Mouse (Mus musculus) liver, embryonic 14.5 days (tissue): ENCODE data around the gene Negr1. TPM values are rescaled to one million over a fixed set of nuclear protein-coding genes. Genes with fewer than 3 reads are reported as not detected.

Experiments
- ATAC-seq: fragments of 200-750 bp; cut with Nextera tagmentation; 2 replicates; pipeline ENCODE4 v1.8.0; 2017; ENCODE audit warnings: moderate number of reproducible peaks, mild to moderate bottlenecking, moderate library complexity; ENCODE audit not compliant: insufficient read depth
- DNase-seq, 3 experiments: peaks; one replicate each; pipeline ENCODE4 v3.0.0-alpha.2; 2012 to 2013; ENCODE audit warnings: low read depth in 3 of 3, low spot score in 3 of 3
- H3K27ac ChIP-seq: fragments of 300-500 bp; sonication (generic); 2 replicates; pipeline ENCODE4 v1.5.1; 2014; ENCODE audit warnings: moderate library complexity, mild to moderate bottlenecking, control low read depth, inconsistent platforms
- H3K27me3 ChIP-seq: fragments of 300-500 bp; sonication (generic); 2 replicates; pipeline ENCODE4 v1.6.1; 2014; ENCODE audit warnings: mild to moderate bottlenecking, low read length, moderate library complexity; ENCODE audit not compliant: control insufficient read depth, insufficient read depth
- H3K36me3 ChIP-seq: fragments of 300-500 bp; sonication (generic); replicated peaks from 2 replicates; pipeline ENCODE4 v1.6.1; 2014; ENCODE audit warnings: low read depth; ENCODE audit not compliant: control insufficient read depth, insufficient read depth
- H3K4me1 ChIP-seq, 2 experiments: fragments of 200-500 bp in 1 of 2; fragments of 300-500 bp in 1 of 2; sonication (generic) in 1 of 2; replicated peaks; 2 replicates each; pipeline ENCODE4 v1.6.1; 2012 to 2014; ENCODE audit warnings: antibody characterized with exemption in 1 of 2, inconsistent platforms in 1 of 2, low read length in 1 of 2; ENCODE audit not compliant: control insufficient read depth in 2 of 2, insufficient read depth in 2 of 2
- H3K4me2 ChIP-seq: fragments of 300-500 bp; sonication (generic); 2 replicates; pipeline ENCODE4 v1.6.1; 2014; ENCODE audit warnings: low read depth, mild to moderate bottlenecking, control low read depth, moderate library complexity
- H3K4me3 ChIP-seq, 2 experiments: fragments of 200-500 bp in 1 of 2; fragments of 300-500 bp in 1 of 2; sonication (generic) in 1 of 2; 2 replicates each; pipeline ENCODE4 v1.5.1; 2012 to 2014; ENCODE audit warnings: low read depth in 2 of 2, low read length in 2 of 2, mild to moderate bottlenecking in 2 of 2, control low read depth in 1 of 2, inconsistent platforms in 1 of 2, moderate library complexity in 1 of 2; ENCODE audit not compliant: insufficient read depth in 1 of 2
- H3K9ac ChIP-seq: fragments of 300-500 bp; sonication (generic); replicated peaks from 2 replicates; pipeline ENCODE4 v1.6.1; 2014; ENCODE audit warnings: mild to moderate bottlenecking, control low read depth, moderate library complexity
- H3K9me3 ChIP-seq: fragments of 300-500 bp; sonication (generic); 2 replicates; pipeline ENCODE4 v1.6.1; 2016; ENCODE audit warnings: low read length, mixed read lengths; ENCODE audit not compliant: control insufficient read depth
- CTCF ChIP-seq: IDR thresholded peaks from 2 replicates; pipeline ENCODE4 v1.5.1; 2016; ENCODE audit warnings: antibody characterized with exemption, low read depth, control low read depth
- EP300 ChIP-seq: IDR thresholded peaks from 2 replicates; pipeline ENCODE4 v1.6.1; 2016; ENCODE audit warnings: antibody characterized with exemption, low read depth
- WGBS: fragments of 180-500 bp; shearing (Covaris S2); extraction: QIAGEN DNeasy Blood & Tissue Kit; methylation state at CpG from one replicate; pipeline ENCODE4 v1.1.7; 2014; ENCODE audit not compliant: insufficient replicate concordance; 5-methylcytosine and 5-hydroxymethylcytosine counted together
- polyA plus RNA-seq, 2 experiments: library from polyadenylated mRNA; depleted of rRNA in 1 of 2; stranded (reverse) in 1 of 2; unstranded in 1 of 2; fragments of >200 nt; fragmentation: Nextera tagmentation in 1 of 2; extraction: Ambion mirVana in 1 of 2; gene quantifications; 2 replicates each; pipeline versions ENCODE4 v1.2.1 to v1.2.3; 2012 to 2014

Gene Negr1
- polyA plus RNA-seq, 2 experiments: 0.03 TPM; not detected in 1

DNA sequence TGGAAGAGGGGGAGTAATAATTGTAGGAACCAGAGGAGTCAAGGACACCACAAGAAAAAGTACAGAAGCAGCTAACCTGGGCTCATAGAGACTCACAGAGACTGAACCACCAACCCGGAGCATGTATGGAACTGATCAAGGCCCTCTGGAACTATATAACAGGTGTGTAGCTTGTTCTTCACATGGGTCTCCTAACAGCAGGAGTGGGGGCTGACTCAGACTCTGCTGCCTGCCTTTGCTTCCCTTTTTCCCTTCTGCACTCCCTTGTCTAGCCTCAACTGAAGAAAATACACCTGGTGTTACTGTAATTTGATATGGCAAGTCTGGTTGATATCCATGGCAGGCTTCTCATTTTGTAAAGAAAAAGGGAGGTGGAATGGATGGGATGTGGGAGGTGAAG is 324.1 kb downstream of the Negr1 start:
- Histone ChIP-seq H3K9ac (no peak overlapping the region), H3K9me3 (no peaks in the 10 kb centered on the region), H3K4me2 (no peak overlapping the region), H3K27ac (no peak overlapping the region), H3K4me3 (no peak overlapping the region), H3K27me3 (no peaks in the 10 kb centered on the region), H3K36me3 (no peaks in the 10 kb centered on the region), H3K4me1 (no peaks in the 10 kb centered on the region)
- WGBS: 63% methylated on average over 1 of the region's 1 CpGs
- no peak for TF ChIP-seq CTCF
- TF ChIP-seq EP300: no peak
- ATAC-seq: no peak
- no peak for DNase-seq

GRCm38 (mm10) chr3:156886915-156887314 is 325.3 kb downstream of the Negr1 start:
- no peaks in the 10 kb centered on the region for H3K36me3 ChIP-seq
- no peak overlapping the region for H3K4me3 ChIP-seq
- H3K27ac ChIP-seq: no peak overlapping the region
- no peaks in the 10 kb centered on the region for H3K4me1 ChIP-seq
- no peaks in the 10 kb centered on the region for H3K27me3 ChIP-seq
- H3K4me2 ChIP-seq: no peak overlapping the region
- no peak for DNase-seq
- H3K9me3 ChIP-seq: no peaks in the 10 kb centered on the region
- no peak for TF ChIP-seq EP300
- H3K9ac ChIP-seq: no peak overlapping the region
- ATAC-seq: no peak
- WGBS: 69% methylated on average over 3 of the region's 3 CpGs

DNA sequence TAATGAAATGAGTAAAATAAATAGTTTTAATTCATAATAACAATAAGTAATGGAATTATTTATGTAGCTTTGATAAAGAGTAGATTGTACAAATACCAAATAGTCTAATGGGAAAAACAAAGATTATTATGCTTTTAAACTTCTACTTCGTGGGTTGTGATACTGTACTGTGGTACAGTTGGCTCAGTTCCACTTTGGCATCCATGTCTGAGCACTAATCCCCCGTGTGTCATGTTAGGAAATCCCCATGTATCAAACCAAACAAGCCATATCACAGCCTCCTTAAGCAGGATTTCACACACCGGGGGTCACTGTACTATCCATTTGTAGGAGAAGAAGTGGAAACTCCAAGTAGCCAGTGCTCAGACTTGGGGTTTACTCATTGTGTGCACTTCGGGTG is 329.4 kb downstream of the Negr1 start:
- Histone ChIP-seq H3K9ac (no peak overlapping the region), H3K4me3 (no peak overlapping the region), H3K27me3 (no peaks in the 10 kb centered on the region), H3K4me1 (no peaks in the 10 kb centered on the region), H3K9me3 (no peaks in the 10 kb centered on the region), H3K27ac (no peak overlapping the region), H3K36me3 (no peaks in the 10 kb centered on the region), H3K4me2 (no peak overlapping the region)
- ATAC-seq (no peak), DNase-seq (no peak)
- TF ChIP-seq CTCF (no peak), EP300 (no peak)
- 43% methylated on average over 4 of the region's 4 CpGs for WGBS

DNA sequence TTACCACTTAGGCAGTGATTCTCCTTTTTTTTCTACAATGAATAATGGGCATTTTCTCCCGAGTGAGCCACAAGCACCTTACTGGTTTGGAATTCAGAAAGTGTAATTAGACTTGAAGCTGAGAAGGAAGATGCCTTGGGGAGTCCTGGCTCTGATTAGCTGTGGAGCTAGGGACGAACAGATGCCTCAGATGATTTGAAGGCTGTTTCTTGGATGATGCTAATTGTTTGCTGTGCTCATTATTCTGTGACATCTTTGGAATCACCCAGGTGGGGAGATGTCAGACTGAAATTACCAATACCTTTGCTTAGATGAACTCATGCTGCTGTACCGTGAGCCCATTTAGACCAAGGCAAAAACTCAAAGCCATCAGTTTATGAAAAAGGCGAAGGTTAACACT is 333.7 kb downstream of the Negr1 start:
- no peak overlapping the region for H3K4me2 ChIP-seq
- no peak overlapping the region for H3K4me3 ChIP-seq
- H3K9me3 ChIP-seq: no peaks in the 10 kb centered on the region
- TF ChIP-seq EP300 (no peak), CTCF (no peak)
- no peak overlapping the region for H3K9ac ChIP-seq
- no peaks in the 10 kb centered on the region for H3K36me3 ChIP-seq
- H3K27ac ChIP-seq: no peak overlapping the region
- DNase-seq (no peak), ATAC-seq (no peak)
- no peaks in the 10 kb centered on the region for H3K4me1 ChIP-seq
- 49% methylated on average over 4 of the region's 4 CpGs for WGBS
- no peaks in the 10 kb centered on the region for H3K27me3 ChIP-seq

DNA sequence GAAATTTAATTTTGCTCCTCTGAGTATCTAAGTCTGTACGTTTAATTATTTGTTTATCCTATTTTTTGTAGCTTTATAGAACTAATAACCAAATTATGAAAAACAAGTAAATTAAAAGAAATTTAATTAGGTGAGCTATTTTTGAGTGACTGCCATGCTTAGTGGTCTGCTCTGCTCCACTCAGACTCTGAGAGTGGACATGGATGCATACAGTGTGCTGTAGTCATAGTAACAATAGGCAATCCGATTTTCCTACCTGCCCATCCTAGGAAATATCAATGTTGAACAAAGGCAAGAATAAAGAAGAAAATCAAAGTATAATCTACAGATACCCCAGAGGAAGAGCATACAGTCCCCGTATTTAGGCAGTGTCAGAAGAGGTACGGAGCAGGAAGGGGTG is 334.5 kb downstream of the Negr1 start:
- H3K36me3 ChIP-seq: no peaks in the 10 kb centered on the region

DNA sequence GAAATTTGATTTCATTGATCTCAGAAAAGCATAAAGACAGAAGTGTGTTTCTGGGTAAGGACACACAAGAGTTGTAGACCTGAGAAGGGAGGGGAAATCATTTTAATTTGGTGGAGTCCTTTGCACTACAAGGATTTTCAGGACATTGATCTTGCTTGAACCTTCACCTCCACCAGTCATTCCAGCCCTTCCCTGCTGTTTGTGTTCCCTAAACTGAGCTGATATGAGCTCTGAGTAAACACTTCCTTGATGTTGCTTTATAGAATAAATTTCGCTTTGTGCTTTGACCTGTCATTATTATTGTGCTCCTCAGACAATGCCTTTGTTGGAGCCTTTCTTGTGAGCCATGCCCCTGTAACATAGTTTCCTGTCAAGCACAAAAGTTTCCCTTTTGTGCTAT is 335.0 kb downstream of the Negr1 start:
- no peak for DNase-seq
- Histone ChIP-seq H3K27me3 (no peaks in the 10 kb centered on the region), H3K9ac (no peak overlapping the region), H3K9me3 (no peaks in the 10 kb centered on the region), H3K4me3 (no peak overlapping the region), H3K36me3 (no peaks in the 10 kb centered on the region), H3K27ac (no peak overlapping the region), H3K4me2 (no peak overlapping the region), H3K4me1 (no peaks in the 10 kb centered on the region)
- TF ChIP-seq EP300: no peak
- TF ChIP-seq CTCF: no peak
- WGBS: 42% methylated on average over 1 of the region's 1 CpGs
- ATAC-seq: no peak

More for the DNA sequence above, 334.5 kb downstream of the Negr1 start:
- 58% methylated on average over 4 of the region's 4 CpGs for WGBS
- Histone ChIP-seq H3K27ac (no peak overlapping the region), H3K27me3 (no peaks in the 10 kb centered on the region), H3K9ac (no peak overlapping the region), H3K4me3 (no peak overlapping the region), H3K4me1 (no peaks in the 10 kb centered on the region), H3K9me3 (no peaks in the 10 kb centered on the region), H3K4me2 (no peak overlapping the region)
- TF ChIP-seq EP300: no peak
- no peak for TF ChIP-seq CTCF
- ATAC-seq (no peak), DNase-seq (no peak)
